Mouse (Mus musculus): ENCODE data around the gene Dhcr24. TPM values are rescaled to one million over a fixed set of nuclear protein-coding genes. Genes with fewer than 3 reads are reported as not detected.

Gene Dhcr24
- polyA plus RNA-seq, 1 experiment from 2014 or later = 6.7 TPM

- Histone ChIP-seq H3K4me2 (replicated peaks) (no peak overlapping the region), H3K9me3 (no peaks in the 10 kb centered on the region), H3K9ac (replicated peaks) (no peak overlapping the region), H3K4me3 (no peak overlapping the region), H3K4me1 (peaks cover 7% of the 10 kb centered on the region), H3K36me3 (no peaks in the 10 kb centered on the region), H3K27ac (replicated peaks) (peak overlapping the region; percentile 40), H3K27me3 (peaks cover 22% of the 10 kb centered on the region; the same call in 1 of the 2 replicates)
- WGBS = 31% methylated on average over 14 of the region's 14 CpGs
- peak; percentile 80 for ATAC-seq (ENCODE audit: low FRiP score, low read depth)
Observed at GRCm38 (mm10) chr4:106630333-106631220, 69.7 kb downstream of the Dhcr24 start.

GRCm38 (mm10) chr4:106632313-106632712 is 71.5 kb downstream of the Dhcr24 start:
- H3K4me2 ChIP-seq (replicated peaks) = no peak overlapping the region
- no peak for ATAC-seq (ENCODE audit: low FRiP score, low read depth)
- no peaks in the 10 kb centered on the region for H3K36me3 ChIP-seq
- H3K4me1 ChIP-seq = peaks cover 7% of the 10 kb centered on the region
- H3K4me3 ChIP-seq = no peak overlapping the region
- no peak overlapping the region for H3K27ac ChIP-seq (replicated peaks)
- no peak overlapping the region for H3K9ac ChIP-seq (replicated peaks)
- H3K27me3 ChIP-seq = peaks cover 19% of the 10 kb centered on the region; the same call in 1 of the 2 replicates
- no peaks in the 10 kb centered on the region for H3K9me3 ChIP-seq
- 57% methylated on average over 1 of the region's 3 CpGs for WGBS

GRCm38 (mm10) chr4:106633281-106634085 is 72.6 kb downstream of the Dhcr24 start:
- Histone ChIP-seq H3K36me3 (no peaks in the 10 kb centered on the region), H3K4me3 (no peak overlapping the region), H3K9ac (replicated peaks) (no peak overlapping the region), H3K9me3 (no peaks in the 10 kb centered on the region), H3K4me2 (replicated peaks) (no peak overlapping the region), H3K27me3 (peaks cover 10% of the 10 kb centered on the region; the same call in 1 of the 2 replicates), H3K27ac (replicated peaks) (peak overlapping the region; percentile 56), H3K4me1 (peaks cover 7% of the 10 kb centered on the region)
- no peak for ATAC-seq (ENCODE audit: low FRiP score, low read depth)
- 41% methylated on average over 8 of the region's 8 CpGs for WGBS

GRCm38 (mm10) chr4:106634086-106634479 is 73.2 kb downstream of the Dhcr24 start:
- Histone ChIP-seq H3K27ac (replicated peaks) (peak overlapping the region; percentile 56), H3K9me3 (no peaks in the 10 kb centered on the region), H3K4me1 (peaks cover 7% of the 10 kb centered on the region), H3K4me2 (replicated peaks) (no peak overlapping the region), H3K9ac (replicated peaks) (no peak overlapping the region), H3K4me3 (no peak overlapping the region), H3K27me3 (peaks cover 8% of the 10 kb centered on the region; the same call in 1 of the 2 replicates), H3K36me3 (no peaks in the 10 kb centered on the region)
- WGBS = 51% methylated on average over 9 of the region's 9 CpGs
- no peak for ATAC-seq (ENCODE audit: low FRiP score, low read depth)

Other genes starting within 250 kb of the Dhcr24 start
- 10.8 and 12.5 TPM in 2 replicates for gene Usp24, start 244.8 kb upstream of the Dhcr24 start, polyA plus RNA-seq (2016; fragmentation: Nextera tagmentation; extraction: Ambion mirVana)
- 1.8 and 1.9 TPM in 2 replicates for gene Pcsk9, start 96.7 kb upstream of the Dhcr24 start, polyA plus RNA-seq (2016; fragmentation: Nextera tagmentation; extraction: Ambion mirVana)
- not detected in 2 replicates for gene Bsnd, start 68.8 kb upstream of the Dhcr24 start, polyA plus RNA-seq (2016; fragmentation: Nextera tagmentation; extraction: Ambion mirVana)
- gene Lexm, start 56.2 kb downstream of the Dhcr24 start, polyA plus RNA-seq (2016; fragmentation: Nextera tagmentation; extraction: Ambion mirVana) = 0.27 and 0.79 TPM in 2 replicates
- gene Ttc22, start 61.4 kb downstream of the Dhcr24 start, polyA plus RNA-seq (2016; fragmentation: Nextera tagmentation; extraction: Ambion mirVana) = 0.40 and 0.58 TPM in 2 replicates
- 12.0 and 13.3 TPM in 2 replicates for gene Pars2, start 90.0 kb downstream of the Dhcr24 start, polyA plus RNA-seq (2016; fragmentation: Nextera tagmentation; extraction: Ambion mirVana)
- gene Ttc4, start 117.9 kb downstream of the Dhcr24 start, polyA plus RNA-seq (2016; fragmentation: Nextera tagmentation; extraction: Ambion mirVana) = 101 and 107 TPM in 2 replicates
- 0.08 TPM in 1 of 2 replicates, not detected in the other for gene Mroh7, start 169.9 kb downstream of the Dhcr24 start, polyA plus RNA-seq (2016; fragmentation: Nextera tagmentation; extraction: Ambion mirVana)
- gene Fam151a, start 172.9 kb downstream of the Dhcr24 start, polyA plus RNA-seq (2016; fragmentation: Nextera tagmentation; extraction: Ambion mirVana) = not detected in 2 replicates
- gene Acot11, start 244.0 kb downstream of the Dhcr24 start, polyA plus RNA-seq (2016; fragmentation: Nextera tagmentation; extraction: Ambion mirVana) = 1.5 and 1.6 TPM in 2 replicates